8 mouse cellular contexts compared by ENCODE assay signal in the genomic region with DNA sequence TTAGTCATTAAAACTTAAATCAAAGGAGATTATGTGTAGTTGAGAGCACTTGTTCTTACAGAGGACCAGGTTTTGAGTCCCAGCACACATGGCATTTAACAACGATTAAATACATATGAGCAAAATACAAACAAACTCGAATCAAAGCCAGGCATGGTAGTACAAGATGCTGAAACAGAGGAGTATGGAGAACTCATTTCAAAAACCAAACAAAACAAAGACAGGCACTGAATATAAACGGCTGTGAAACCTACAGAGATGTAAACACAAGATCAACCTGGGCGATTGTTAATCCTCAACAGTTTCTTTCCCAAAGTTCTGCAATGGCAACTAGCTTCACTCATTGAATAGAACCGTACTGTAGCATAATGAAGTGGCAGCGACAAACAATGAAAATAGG. TPM values are rescaled to one million over a fixed set of nuclear protein-coding genes. Genes with fewer than 3 reads are reported as not detected.
DNase-seq lines count a peak whose midpoint lies in the region; ATAC-seq and TF ChIP-seq lines count a peak whose summit lies in the region.

No protein-coding gene starts in this region.

- no peaks in the 10 kb centered on the region for H3K9me3 ChIP-seq in megakaryocyte, embryonic 14.5 days
- H3K9me3 ChIP-seq in liver, embryonic 12.5 days (replicated peaks): no peaks in the 10 kb centered on the region
- H3K9me3 ChIP-seq in stomach, embryonic 16.5 days (replicated peaks; ENCODE audit: control insufficient read depth, low read length): peaks cover 5% of the 10 kb centered on the region; the same call in 1 of the 2 replicates

- H3K4me3 ChIP-seq in cerebellum, adult 2 months (replicated peaks; ENCODE audit: insufficient read depth, low read depth, low read length): peak overlapping the region; percentile 87
- H3K4me3 ChIP-seq in megakaryocyte, embryonic 14.5 days (replicated peaks): peak overlapping the region; percentile 99
- peak overlapping the region; percentile 98 for H3K4me3 ChIP-seq in liver, embryonic 12.5 days
- H3K4me3 ChIP-seq in stomach, embryonic 16.5 days (replicated peaks; ENCODE audit: low read length): peak overlapping the region; percentile 92

- 20% methylated on average over 6 of the region's 6 CpGs for WGBS in cerebellum, adult 2 months
- 38% methylated on average over 6 of the region's 6 CpGs for WGBS in liver, embryonic 12.5 days (ENCODE audit: insufficient replicate concordance)
- 21% methylated on average over 6 of the region's 6 CpGs for WGBS in stomach, embryonic 16.5 days

- H3K36me3 ChIP-seq in megakaryocyte, embryonic 14.5 days (replicated peaks; ENCODE audit: low read length): peaks cover 24% of the 10 kb centered on the region
- peaks cover 8% of the 10 kb centered on the region for H3K36me3 ChIP-seq in liver, embryonic 12.5 days
- H3K36me3 ChIP-seq in stomach, embryonic 16.5 days (ENCODE audit: control insufficient read depth, insufficient read depth, low read length): 0 out of 2 replicates have a peak, but pooled peaks cover 8% of the 10 kb centered on the region

- H3K27ac ChIP-seq in cerebellum, adult 2 months (ENCODE audit: insufficient read depth, low read length): no peak overlapping the region
- H3K27ac ChIP-seq in liver, embryonic 12.5 days: 0 out of 2 replicates have a peak overlapping the region, but pooled peaks have one; percentile 40
- no peak overlapping the region for H3K27ac ChIP-seq in stomach, embryonic 16.5 days (ENCODE audit: low read length)

- DNase-seq in cerebellum, adult 2 months: no peak
- no peak for DNase-seq in cerebellum, postnatal 10 days
- DNase-seq in spleen, postnatal 36 days (ENCODE audit: low spot score in 2 of 2): no peak

- no peaks in the 10 kb centered on the region for H3K27me3 ChIP-seq in cerebellum, adult 2 months (ENCODE audit: control insufficient read depth, insufficient read depth, low read length)
- H3K27me3 ChIP-seq in megakaryocyte, embryonic 14.5 days (replicated peaks): no peaks in the 10 kb centered on the region
- no peaks in the 10 kb centered on the region for H3K27me3 ChIP-seq in liver, embryonic 12.5 days (replicated peaks)
- no peaks in the 10 kb centered on the region for H3K27me3 ChIP-seq in stomach, embryonic 16.5 days (ENCODE audit: control insufficient read depth, insufficient read depth, low read length)

- no peak for TF ChIP-seq POLR2A in cerebellum, adult 2 months (IDR thresholded peaks at IDR 0.05; ENCODE audit: borderline replicate concordance, insufficient read depth, low read length)

- TF ChIP-seq CTCF in cerebellum, adult 2 months (IDR thresholded peaks at IDR 0.05; ENCODE audit: borderline replicate concordance, insufficient read depth, low read depth, low read length): no peak

- H3K9ac ChIP-seq in liver, embryonic 12.5 days: peak overlapping the region; percentile 95
- peak overlapping the region; percentile 50; the same call in 1 of the 2 replicates for H3K9ac ChIP-seq in stomach, embryonic 16.5 days (ENCODE audit: low read length)

- H3K4me1 ChIP-seq in cerebellum, adult 2 months (ENCODE audit: control insufficient read depth, insufficient read depth, low read length): peaks cover 4% of the 10 kb centered on the region; the same call in 1 of the 2 replicates
- H3K4me1 ChIP-seq in megakaryocyte, embryonic 14.5 days: peaks cover 62% of the 10 kb centered on the region
- H3K4me1 ChIP-seq in liver, embryonic 12.5 days: peaks cover 65% of the 10 kb centered on the region
- peaks cover 8% of the 10 kb centered on the region for H3K4me1 ChIP-seq in stomach, embryonic 16.5 days (ENCODE audit: control insufficient read depth, insufficient read depth, low read length)

- ATAC-seq in megakaryocyte, adult 5-6 weeks (ENCODE audit: poor library complexity, severe bottlenecking): no peak
- ATAC-seq in liver, embryonic 12.5 days: no peak
- ATAC-seq in stomach, embryonic 16.5 days (ENCODE audit: insufficient read depth, low FRiP score): no peak
- no peak for ATAC-seq in megakaryocyte-erythroid progenitor cell, adult 5-6 weeks (replicated peaks; ENCODE audit: low FRiP score, low TSS enrichment, poor library complexity, severe bottlenecking)

- peak overlapping the region; percentile 89 for H3K4me2 ChIP-seq in liver, embryonic 12.5 days
- peak overlapping the region; percentile 77 for H3K4me2 ChIP-seq in stomach, embryonic 16.5 days (ENCODE audit: low read depth, low read length)

RNA-seq across cellular contexts. Expression of a gene that starts 1.8 kb away (rescaled TPM):
- polyA plus RNA-seq in cerebellum, adult 2 months (2012; rRNA removed): 70.2 and 75.3 TPM in 2 replicates
- polyA plus RNA-seq in megakaryocyte, embryonic 14.5 days (2012; ENCODE audit: insufficient read depth, low replicate concordance): 18.8 and 34.5 TPM in 2 replicates
- 35.7 and 38.4 TPM in 2 replicates for total RNA-seq in megakaryocyte, adult 5-6 weeks (2015)
- 31.1 and 34.2 TPM in 2 replicates for total RNA-seq in megakaryocyte, adult 5-6 weeks (2017)
- polyA plus RNA-seq in liver, embryonic 12.5 days (2016; fragmentation: Nextera tagmentation; extraction: Ambion mirVana): 22.0 and 22.2 TPM in 2 replicates
- 30.1 and 30.2 TPM in 2 replicates for polyA plus RNA-seq in stomach, embryonic 16.5 days (2015; fragmentation: Nextera tagmentation; extraction: Ambion mirVana)
- 57.2 and 60.8 TPM in 2 replicates for total RNA-seq in megakaryocyte-erythroid progenitor cell, adult 5-6 weeks (2014; fragmentation: Nextera tagmentation)
- total RNA-seq in megakaryocyte-erythroid progenitor cell, adult 5-6 weeks (2017): 53.1 and 62.4 TPM in 2 replicates

RNA-seq across cellular contexts. Expression of a gene that starts 36.1 kb away (rescaled TPM):
- polyA plus RNA-seq in cerebellum, adult 2 months (2012; rRNA removed): 17.1 and 19.4 TPM in 2 replicates
- not detected in 2 replicates for polyA plus RNA-seq in megakaryocyte, embryonic 14.5 days (2012; ENCODE audit: insufficient read depth, low replicate concordance)
- 0.46 TPM in 1 of 2 replicates, not detected in the other for total RNA-seq in megakaryocyte, adult 5-6 weeks (2015)
- 0.48 TPM in 1 of 2 replicates, not detected in the other for total RNA-seq in megakaryocyte, adult 5-6 weeks (2017)
- 2.5 and 3.6 TPM in 2 replicates for polyA plus RNA-seq in liver, embryonic 12.5 days (2016; fragmentation: Nextera tagmentation; extraction: Ambion mirVana)
- 21.7 and 24.3 TPM in 2 replicates for polyA plus RNA-seq in stomach, embryonic 16.5 days (2015; fragmentation: Nextera tagmentation; extraction: Ambion mirVana)
- not detected in 2 replicates for total RNA-seq in megakaryocyte-erythroid progenitor cell, adult 5-6 weeks (2014; fragmentation: Nextera tagmentation)
- not detected in 2 replicates for total RNA-seq in megakaryocyte-erythroid progenitor cell, adult 5-6 weeks (2017)
